Mouse (Mus musculus) liver, embryonic 14.5 days (tissue): ENCODE data around the gene Wdr26.

Source experiments
- CTCF ChIP-seq: IDR thresholded peaks from 2 replicates; pipeline ENCODE4 v1.5.1; 2016; ENCODE audit warnings: antibody characterized with exemption, low read depth, control low read depth
- EP300 ChIP-seq: IDR thresholded peaks from 2 replicates; pipeline ENCODE4 v1.6.1; 2016; ENCODE audit warnings: antibody characterized with exemption, low read depth

DNA sequence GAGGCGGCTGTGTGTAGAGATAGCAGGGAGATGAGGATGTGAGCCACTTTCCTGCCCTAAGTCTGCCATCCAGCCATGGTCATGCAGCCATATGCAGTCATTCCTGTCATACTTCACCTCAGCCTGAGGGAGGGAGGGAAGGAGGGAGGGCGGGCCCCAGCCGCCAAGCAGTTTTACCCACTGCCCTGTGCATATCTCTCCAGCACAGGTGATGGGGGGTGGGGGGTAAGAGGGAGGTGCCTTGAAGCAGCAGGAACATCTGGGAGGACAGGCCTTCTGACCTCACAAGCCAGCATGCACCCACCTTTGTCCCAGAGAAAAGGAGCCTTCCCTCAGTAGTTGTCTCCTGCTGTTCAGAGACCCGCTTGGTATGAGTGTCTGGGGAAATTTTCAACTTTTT lies 4.5 kb upstream of the Wdr26 start:
- TF ChIP-seq EP300 (peak; percentile 95), CTCF (peak; percentile 46; the same call in 1 of the 2 replicates)
